Mouse (Mus musculus) lung, embryonic 14.5 days (tissue): ENCODE results near the gene Rapgef1. TPM values are rescaled to one million over a fixed set of nuclear protein-coding genes. Genes with fewer than 3 reads are reported as not detected.
"Not testable (repeated sequence)": the region's sequence is repeated elsewhere in the genome, so short reads cannot be mapped to it uniquely, and the experiment has no call there.

Source experiments
- ATAC-seq: fragments of 200-750 bp; cut with Nextera tagmentation; 2 replicates; pipeline ENCODE4 v1.8.0; 2017; ENCODE audit warnings: mild to moderate bottlenecking, moderate TSS enrichment, moderate library complexity; ENCODE audit not compliant: insufficient read depth
- DNase-seq: peaks from one replicate; pipeline ENCODE4 v3.0.0-alpha.2; 2015
- H3K27ac ChIP-seq: fragments of 300-500 bp; sonication (generic); 2 replicates; pipeline ENCODE4 v1.5.1; 2014; ENCODE audit warnings: low read depth, mild to moderate bottlenecking, moderate library complexity
- H3K27me3 ChIP-seq: fragments of 300-500 bp; sonication (generic); 2 replicates; pipeline ENCODE4 v1.6.1; 2014; ENCODE audit warnings: low read length, control low read depth; ENCODE audit not compliant: insufficient read depth
- H3K36me3 ChIP-seq: fragments of 300-500 bp; sonication (generic); 2 replicates; pipeline ENCODE4 v1.6.1; 2014; ENCODE audit warnings: control low read depth; ENCODE audit not compliant: insufficient read depth
- H3K4me1 ChIP-seq: fragments of 300-500 bp; sonication (generic); 2 replicates; pipeline ENCODE4 v1.6.1; 2014; ENCODE audit warnings: antibody characterized with exemption, control low read depth; ENCODE audit not compliant: insufficient read depth
- H3K4me2 ChIP-seq: fragments of 300-500 bp; sonication (generic); 2 replicates; pipeline ENCODE4 v1.6.1; 2014; ENCODE audit warnings: mild to moderate bottlenecking
- H3K4me3 ChIP-seq: fragments of 300-500 bp; sonication (generic); 2 replicates; pipeline ENCODE4 v1.5.1; 2014; ENCODE audit warnings: low read depth, low read length
- H3K9ac ChIP-seq: fragments of 300-500 bp; sonication (generic); 2 replicates; pipeline ENCODE4 v1.6.1; 2014
- H3K9me3 ChIP-seq: fragments of 300-500 bp; sonication (generic); 2 replicates; pipeline ENCODE4 v1.6.1; 2016; ENCODE audit warnings: low read depth, low read length, control low read depth
- CTCF ChIP-seq: IDR thresholded peaks from 2 replicates; pipeline ENCODE4 v1.5.1; 2016; ENCODE audit warnings: antibody characterized with exemption, low read depth
- WGBS: fragments of 180-500 bp; shearing (Covaris S2); extraction: QIAGEN DNeasy Blood & Tissue Kit; methylation state at CpG from one replicate; pipeline ENCODE4 v1.1.7; 2014; 5-methylcytosine and 5-hydroxymethylcytosine counted together
- polyA plus RNA-seq: library from polyadenylated mRNA; unstranded; fragments of >200 nt; fragmentation: Nextera tagmentation; extraction: Ambion mirVana; gene quantifications from 2 replicates; pipeline ENCODE4 v1.2.1, GENCODE M21; 2014

The Rapgef1 gene
- polyA plus RNA-seq, 1 experiment from 2014 or later: 20.5 TPM

GRCm38 (mm10) chr2:29764831-29765230, 145.3 kb downstream of the Rapgef1 start:
- Histone ChIP-seq H3K27me3 (no peaks in the 10 kb centered on the region), H3K4me2 (no peak overlapping the region), H3K36me3 (no peaks in the 10 kb centered on the region), H3K9me3 (no peaks in the 10 kb centered on the region), H3K27ac (no peak overlapping the region), H3K4me1 (no peaks in the 10 kb centered on the region), H3K9ac (no peak overlapping the region), H3K4me3 (no peak overlapping the region)
- WGBS: 0% methylated on average over 1 of the region's 1 CpGs
- DNase-seq (peak; percentile 87), ATAC-seq (no peak)
- peak; percentile 97 for TF ChIP-seq CTCF

GRCm38 (mm10) chr2:29767976-29768709, 148.6 kb downstream of the Rapgef1 start:
- Histone ChIP-seq H3K36me3 (no peaks in the 10 kb centered on the region), H3K27ac (no peak overlapping the region), H3K4me2 (no peak overlapping the region), H3K9me3 (no peaks in the 10 kb centered on the region), H3K4me3 (no peak overlapping the region), H3K9ac (no peak overlapping the region), H3K4me1 (no peaks in the 10 kb centered on the region), H3K27me3 (no peaks in the 10 kb centered on the region)
- TF ChIP-seq CTCF: no peak
- ATAC-seq: no peak
- 48% methylated on average over 11 of the region's 11 CpGs for WGBS
- no peak for DNase-seq

GRCm38 (mm10) chr2:29768901-29769300, 149.4 kb downstream of the Rapgef1 start:
- 54% methylated on average over 9 of the region's 9 CpGs for WGBS
- TF ChIP-seq CTCF: no peak
- no peak for ATAC-seq

GRCm38 (mm10) chr2:29770162-29770561, 150.6 kb downstream of the Rapgef1 start:
- H3K27me3 ChIP-seq: no peaks in the 10 kb centered on the region
- no peaks in the 10 kb centered on the region for H3K9me3 ChIP-seq
- TF ChIP-seq CTCF: peak; percentile 41
- no peaks in the 10 kb centered on the region for H3K4me1 ChIP-seq
- DNase-seq (no peak), ATAC-seq (no peak)
- peaks cover 5% of the 10 kb centered on the region; the same call in 1 of the 2 replicates for H3K36me3 ChIP-seq
- no peak overlapping the region for H3K9ac ChIP-seq
- H3K4me2 ChIP-seq: no peak overlapping the region
- H3K27ac ChIP-seq: no peak overlapping the region
- no peak overlapping the region for H3K4me3 ChIP-seq

More at GRCm38 (mm10) chr2:29768901-29769300, 149.4 kb downstream of the Rapgef1 start:
- H3K27me3 ChIP-seq: no peaks in the 10 kb centered on the region
- H3K4me1 ChIP-seq: no peaks in the 10 kb centered on the region
- H3K36me3 ChIP-seq: 0 out of 2 replicates have a peak, but pooled peaks cover 4% of the 10 kb centered on the region
- no peak overlapping the region for H3K4me3 ChIP-seq
- H3K4me2 ChIP-seq: no peak overlapping the region
- H3K9me3 ChIP-seq: no peaks in the 10 kb centered on the region
- DNase-seq: no peak
- H3K9ac ChIP-seq: no peak overlapping the region
- no peak overlapping the region for H3K27ac ChIP-seq

- no peak overlapping the region for H3K4me2 ChIP-seq
- no peak overlapping the region for H3K9ac ChIP-seq
- no peak overlapping the region for H3K4me3 ChIP-seq
- ATAC-seq (no peak), DNase-seq (no peak)
- H3K9me3 ChIP-seq: no peaks in the 10 kb centered on the region
- H3K27ac ChIP-seq: 0 out of 2 replicates have a peak overlapping the region, but pooled peaks have one; percentile 19
- no peaks in the 10 kb centered on the region for H3K27me3 ChIP-seq
- no peaks in the 10 kb centered on the region for H3K4me1 ChIP-seq
- TF ChIP-seq CTCF: no peak
- H3K36me3 ChIP-seq: peaks cover 12% of the 10 kb centered on the region
- WGBS: 63% methylated on average over 8 of the region's 8 CpGs
Observed at GRCm38 (mm10) chr2:29771611-29772461, 152.3 kb downstream of the Rapgef1 start.

GRCm38 (mm10) chr2:29773323-29773722, 153.8 kb downstream of the Rapgef1 start:
- no peak for TF ChIP-seq CTCF
- no peaks in the 10 kb centered on the region for H3K27me3 ChIP-seq
- no peaks in the 10 kb centered on the region for H3K9me3 ChIP-seq
- peaks cover 27% of the 10 kb centered on the region for H3K36me3 ChIP-seq
- no peaks in the 10 kb centered on the region for H3K4me1 ChIP-seq
- DNase-seq: no peak
- H3K9ac ChIP-seq: no peak overlapping the region
- H3K4me3 ChIP-seq: no peak overlapping the region
- WGBS: 84% methylated on average over 4 of the region's 4 CpGs
- no peak for ATAC-seq
- H3K4me2 ChIP-seq: no peak overlapping the region
- H3K27ac ChIP-seq: no peak overlapping the region

GRCm38 (mm10) chr2:29781256-29781655, 161.7 kb downstream of the Rapgef1 start:
- H3K4me3 ChIP-seq, H3K27me3 ChIP-seq, H3K9me3 ChIP-seq, H3K4me2 ChIP-seq, DNase-seq, ATAC-seq, H3K4me1 ChIP-seq, H3K27ac ChIP-seq, H3K9ac ChIP-seq: not testable (repeated sequence)
- WGBS: 92% methylated on average over 2 of the region's 2 CpGs
- peaks cover 91% of the 10 kb centered on the region for H3K36me3 ChIP-seq
